Mouse (Mus musculus) C2C12 (cell line): ENCODE results near the gene Morc3. TPM values are rescaled to one million over a fixed set of nuclear protein-coding genes. Genes with fewer than 3 reads are reported as not detected.

Source experiments
- H3K27me3 ChIP-seq: one replicate; pipeline ENCODE4 v1.6.1; 2011; ENCODE audit not compliant: control insufficient read depth, insufficient read depth, insufficient read length
- H3K36me3 ChIP-seq: one replicate; pipeline ENCODE4 v1.6.1; 2011; ENCODE audit not compliant: control insufficient read depth, insufficient read depth
- H3K4me3 ChIP-seq: one replicate; pipeline ENCODE4 v1.5.1; 2011; ENCODE audit warnings: mild to moderate bottlenecking, control low read depth; ENCODE audit not compliant: poor library complexity, insufficient read depth, severe bottlenecking
- H3K79me2 ChIP-seq: one replicate; pipeline ENCODE4 v1.6.1; 2011; ENCODE audit not compliant: control insufficient read depth, insufficient read depth
- H3K79me3 ChIP-seq: one replicate; pipeline ENCODE4 v1.6.1; 2011; ENCODE audit warnings: low read depth, control low read depth
- H3ac ChIP-seq: one replicate; pipeline ENCODE3; 2011; ENCODE audit warnings: low read depth; ENCODE audit not compliant: control insufficient read depth, insufficient read length
- CEBPB ChIP-seq: IDR thresholded peaks from one replicate; pipeline ENCODE4 v1.6.1; 2011; ENCODE audit warnings: low read depth, mild to moderate bottlenecking, control low read depth, moderate library complexity
- CTCF ChIP-seq: IDR thresholded peaks from one replicate; pipeline ENCODE4 v1.5.1; 2011; ENCODE audit not compliant: control insufficient read depth, insufficient read depth, insufficient read length
- FOSL1 ChIP-seq: IDR thresholded peaks from one replicate; pipeline ENCODE4 v1.8.0; 2011; ENCODE audit warnings: mild to moderate bottlenecking, low read length; ENCODE audit not compliant: poor library complexity, insufficient read depth, severe bottlenecking
- MAX ChIP-seq: IDR thresholded peaks from one replicate; pipeline ENCODE4 v1.6.1; 2011; ENCODE audit warnings: mild to moderate bottlenecking, control low read depth
- MYOD1 ChIP-seq: IDR thresholded peaks from one replicate; pipeline ENCODE4 v1.6.1; 2011; ENCODE audit warnings: low read depth; ENCODE audit not compliant: control insufficient read depth, insufficient read length
- MYOG ChIP-seq: IDR thresholded peaks from one replicate; pipeline ENCODE4 v1.6.1; 2011; ENCODE audit not compliant: control insufficient read depth, insufficient read length; ENCODE audit errors: extremely low read depth
- USF1 ChIP-seq: IDR thresholded peaks from one replicate; pipeline ENCODE4 v1.6.1; 2011; ENCODE audit warnings: low read depth, mild to moderate bottlenecking, control low read depth, moderate library complexity
- polyA plus RNA-seq: library from polyadenylated mRNA; unstranded; fragments of >200 nt; fragmentation: generic; extraction: Trizol; gene quantifications from one replicate; pipeline ENCODE4 v1.2.1, GENCODE M21; 2012; ENCODE audit warnings: missing spikeins

Morc3 gene
- polyA plus RNA-seq, 1 experiment: 8.0 TPM

GRCm38 (mm10) chr16:93797841-93798492 is 34.0 kb upstream of the Morc3 start:
- Histone ChIP-seq H3K79me2 (no peaks in the 10 kb centered on the region), H3ac (no peak overlapping the region), H3K27me3 (no peaks in the 10 kb centered on the region), H3K79me3 (no peaks in the 10 kb centered on the region), H3K36me3 (no peaks in the 10 kb centered on the region), H3K4me3 (no peak overlapping the region)
- TF ChIP-seq CTCF: no peak
- TF ChIP-seq MYOG: no peak
- TF ChIP-seq FOSL1: no peak
- TF ChIP-seq MAX: no peak
- no peak for TF ChIP-seq MYOD1

DNA sequence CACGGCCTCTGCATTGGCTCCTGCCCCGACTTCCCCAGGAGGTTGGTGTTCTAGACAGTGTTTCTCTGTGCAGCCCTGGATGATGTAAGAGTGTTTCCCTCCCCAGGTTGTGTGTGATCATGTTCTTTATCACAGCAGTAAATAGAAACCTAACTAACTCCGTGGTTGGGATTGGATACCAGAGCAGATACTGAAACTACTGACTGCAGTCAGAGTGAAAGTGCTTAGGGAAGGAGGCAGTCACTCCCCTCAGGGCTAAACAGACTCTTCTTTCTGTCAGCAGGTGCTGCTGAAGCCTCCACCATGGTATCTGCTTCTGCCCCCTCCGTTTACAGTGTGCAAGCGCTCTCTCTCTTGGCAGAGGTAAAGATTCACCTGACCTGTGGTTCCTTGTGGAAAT is 33.3 kb upstream of the Morc3 start:
- Histone ChIP-seq H3ac (no peak overlapping the region), H3K79me2 (no peaks in the 10 kb centered on the region), H3K79me3 (no peaks in the 10 kb centered on the region), H3K36me3 (no peaks in the 10 kb centered on the region), H3K4me3 (no peak overlapping the region), H3K27me3 (no peaks in the 10 kb centered on the region)
- TF ChIP-seq USF1: no peak

DNA sequence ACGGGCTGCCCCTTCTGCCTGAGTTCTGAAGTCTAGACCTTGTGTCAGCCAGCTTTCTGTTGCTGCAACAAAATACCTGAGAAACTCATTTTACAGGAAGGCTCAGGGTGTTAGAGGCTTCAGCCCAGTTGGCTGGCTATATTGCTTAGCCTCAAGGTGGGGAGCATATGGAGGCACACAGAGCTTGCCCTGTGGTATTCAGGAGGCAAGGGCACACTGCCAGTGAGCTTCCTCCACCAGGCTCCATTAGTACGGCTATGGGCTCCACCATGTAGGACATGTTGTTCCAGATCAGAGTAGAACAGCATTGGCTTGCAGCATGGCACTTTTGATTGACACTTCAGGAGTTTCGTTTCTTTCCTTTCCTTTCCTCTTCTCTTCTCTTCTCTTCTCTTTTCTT is 32.9 kb upstream of the Morc3 start:
- Histone ChIP-seq H3K27me3 (no peaks in the 10 kb centered on the region), H3K36me3 (no peaks in the 10 kb centered on the region), H3ac (no peak overlapping the region), H3K79me2 (no peaks in the 10 kb centered on the region), H3K4me3 (no peak overlapping the region), H3K79me3 (no peaks in the 10 kb centered on the region)
- TF ChIP-seq USF1: no peak
- no peak for TF ChIP-seq MYOG
- TF ChIP-seq CEBPB: no peak
- no peak for TF ChIP-seq FOSL1
- no peak for TF ChIP-seq MAX
- no peak for TF ChIP-seq CTCF
- no peak for TF ChIP-seq MYOD1

DNA sequence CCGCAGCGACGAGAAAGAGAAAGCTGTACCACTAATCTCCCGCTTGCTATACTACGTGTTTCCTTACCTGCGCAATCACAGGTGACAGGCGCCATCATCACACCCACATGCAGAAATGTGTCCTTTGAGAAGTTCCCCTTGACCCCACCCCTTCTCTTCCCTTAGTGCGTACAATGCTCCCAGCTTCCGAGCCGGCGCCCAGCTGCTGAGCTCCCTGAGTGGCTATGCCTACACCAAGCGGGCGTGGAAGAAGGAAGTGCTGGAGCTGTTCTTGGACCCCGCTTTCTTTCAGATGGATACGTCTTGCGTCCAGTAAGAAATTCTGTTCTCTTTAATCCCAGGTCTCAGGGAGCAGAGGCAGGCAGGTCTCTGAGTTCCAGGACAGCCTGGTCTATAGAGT is 32.0 kb upstream of the Morc3 start:
- Histone ChIP-seq H3K36me3 (no peaks in the 10 kb centered on the region), H3K79me3 (no peaks in the 10 kb centered on the region), H3K79me2 (no peaks in the 10 kb centered on the region), H3ac (no peak overlapping the region), H3K27me3 (no peaks in the 10 kb centered on the region), H3K4me3 (no peak overlapping the region)
- TF ChIP-seq FOSL1 (no peak), MYOD1 (no peak), MAX (no peak), USF1 (no peak), MYOG (no peak), CEBPB (no peak), CTCF (no peak)

DNA sequence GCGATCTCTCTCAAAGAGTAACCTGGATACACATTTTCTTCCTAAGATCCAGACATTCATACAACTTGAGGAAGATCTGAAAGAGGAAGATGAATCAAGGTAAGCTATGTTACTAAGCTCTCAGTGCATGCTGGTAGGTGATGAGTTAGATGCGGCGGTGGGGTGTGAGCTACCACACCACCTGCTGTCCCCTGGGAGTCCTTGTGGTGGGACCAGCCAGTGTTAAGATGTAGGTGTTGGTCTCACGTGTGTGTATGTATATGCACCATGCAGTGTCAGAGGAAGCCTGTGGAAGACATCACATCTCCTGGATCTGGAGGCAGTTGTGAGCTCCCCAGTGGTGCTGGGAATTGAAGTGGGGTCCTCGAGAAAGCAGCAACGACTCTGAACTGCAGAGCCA is 24.8 kb upstream of the Morc3 start:
- H3K36me3 ChIP-seq: no peaks in the 10 kb centered on the region
- no peak overlapping the region for H3K4me3 ChIP-seq
- H3K79me2 ChIP-seq: no peaks in the 10 kb centered on the region
- TF ChIP-seq CEBPB (no peak), USF1 (no peak), MAX (no peak), FOSL1 (no peak), MYOD1 (no peak), MYOG (no peak), CTCF (no peak)
- no peaks in the 10 kb centered on the region for H3K79me3 ChIP-seq
- no peak overlapping the region for H3ac ChIP-seq
- no peaks in the 10 kb centered on the region for H3K27me3 ChIP-seq

DNA sequence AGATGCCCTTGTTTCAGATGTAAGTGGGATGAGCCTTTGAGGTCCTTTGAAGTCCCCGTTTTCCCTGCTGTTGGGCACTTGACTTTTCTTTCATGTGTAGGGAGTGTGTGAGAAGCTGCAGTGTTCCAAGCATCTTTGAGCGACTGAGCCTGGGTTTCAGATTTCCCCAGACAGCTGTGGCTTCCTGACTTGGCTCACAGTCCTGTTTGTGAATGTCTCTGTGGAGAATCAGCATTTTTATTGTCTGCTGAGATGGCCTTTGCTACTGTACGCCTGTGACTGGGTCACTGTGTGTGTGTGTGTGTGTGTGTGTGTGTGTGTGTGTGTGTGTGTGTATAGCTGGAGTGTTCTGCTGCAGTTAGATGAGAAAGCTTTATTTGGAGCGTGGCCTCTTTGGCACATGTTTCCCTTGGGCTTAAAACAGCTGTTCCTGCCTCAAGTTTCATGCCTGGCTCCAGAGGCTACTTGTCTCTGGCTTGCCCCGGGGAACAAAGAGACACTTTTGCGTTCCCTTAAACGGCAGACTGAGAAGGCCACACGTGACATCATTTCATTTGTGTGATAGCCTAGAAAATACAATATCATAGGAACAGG is 23.9 kb upstream of the Morc3 start:
- no peaks in the 10 kb centered on the region for H3K36me3 ChIP-seq
- H3K4me3 ChIP-seq: no peak overlapping the region
- H3ac ChIP-seq: no peak overlapping the region
- no peaks in the 10 kb centered on the region for H3K79me2 ChIP-seq
- TF ChIP-seq USF1 (peak; percentile 71), MAX (no peak), MYOD1 (peak; percentile 63)
- no peaks in the 10 kb centered on the region for H3K79me3 ChIP-seq
- no peaks in the 10 kb centered on the region for H3K27me3 ChIP-seq
